Mouse (Mus musculus): ENCODE measurements around the gene Zfp697.
"Not testable (repeated sequence)": the region's sequence is repeated elsewhere in the genome, so short reads cannot be mapped to it uniquely, and the experiment has no call there.

Zfp697 gene

GRCm38 (mm10) chr3:98422926-98423325 lies 40.7 kb downstream of the Zfp697 start:
- DNase-seq = no peak

- DNase-seq = no peak
Observed at GRCm38 (mm10) chr3:98426749-98427148, 44.5 kb downstream of the Zfp697 start.

GRCm38 (mm10) chr3:98427260-98427599 lies 45.0 kb downstream of the Zfp697 start:
- no peak for DNase-seq

- DNase-seq = peak; percentile 92
Observed at GRCm38 (mm10) chr3:98427600-98428448, 45.6 kb downstream of the Zfp697 start.

GRCm38 (mm10) chr3:98428449-98428775 lies 46.2 kb downstream of the Zfp697 start:
- DNase-seq = no peak

GRCm38 (mm10) chr3:98428928-98429525 lies 46.8 kb downstream of the Zfp697 start:
- no peak for DNase-seq

GRCm38 (mm10) chr3:98434088-98434816 lies 52.0 kb downstream of the Zfp697 start:
- no peak for DNase-seq

GRCm38 (mm10) chr3:98435030-98435429 lies 52.8 kb downstream of the Zfp697 start:
- no peak for DNase-seq

GRCm38 (mm10) chr3:98442245-98442644 lies 60.0 kb downstream of the Zfp697 start:
- not testable (repeated sequence) for DNase-seq

- DNase-seq = not testable (repeated sequence)
Observed at GRCm38 (mm10) chr3:98443149-98443779, 61.0 kb downstream of the Zfp697 start.

GRCm38 (mm10) chr3:98443924-98444323 lies 61.7 kb downstream of the Zfp697 start:
- DNase-seq = not testable (repeated sequence)

- not testable (repeated sequence) for DNase-seq
Observed at GRCm38 (mm10) chr3:98453786-98454185, 71.5 kb downstream of the Zfp697 start.

GRCm38 (mm10) chr3:98457026-98457425 lies 74.8 kb downstream of the Zfp697 start, which contains the start of gene Gm4450:
Gene Gm4450 (minus strand): TSS chr3:98457126.
- DNase-seq = not testable (repeated sequence)

GRCm38 (mm10) chr3:98469323-98469722 lies 87.1 kb downstream of the Zfp697 start:
- DNase-seq = not testable (repeated sequence)

GRCm38 (mm10) chr3:98471057-98471456 lies 88.8 kb downstream of the Zfp697 start:
- not testable (repeated sequence) for DNase-seq

- not testable (repeated sequence) for DNase-seq
Observed at GRCm38 (mm10) chr3:98471499-98471898, 89.2 kb downstream of the Zfp697 start.

GRCm38 (mm10) chr3:98494184-98494583 lies 111.9 kb downstream of the Zfp697 start:
- not testable (repeated sequence) for DNase-seq

GRCm38 (mm10) chr3:98495055-98495454 lies 112.8 kb downstream of the Zfp697 start:
- DNase-seq = not testable (repeated sequence)

GRCm38 (mm10) chr3:98496762-98497161 lies 114.5 kb downstream of the Zfp697 start:
- DNase-seq = not testable (repeated sequence)

- not testable (repeated sequence) for DNase-seq
Observed at GRCm38 (mm10) chr3:98497401-98497800, 115.1 kb downstream of the Zfp697 start.

GRCm38 (mm10) chr3:98507229-98507628 lies 125.0 kb downstream of the Zfp697 start:
- DNase-seq = not testable (repeated sequence)

- not testable (repeated sequence) for DNase-seq
Observed at GRCm38 (mm10) chr3:98510414-98510813, 128.2 kb downstream of the Zfp697 start, which contains the start of gene Hsd3b4. Gene Hsd3b4 (minus strand): TSS chr3:98510514.

- DNase-seq = not testable (repeated sequence)
Observed at GRCm38 (mm10) chr3:98522779-98523178, 140.5 kb downstream of the Zfp697 start.
